8 mouse cellular contexts compared by ENCODE assay signal in genomic region chr15:82347303-82347676, GRCm38 (mm10). TPM values are rescaled to one million over a fixed set of nuclear protein-coding genes. Genes with fewer than 3 reads are reported as not detected.
DNase-seq lines count a peak whose midpoint lies in the region; ATAC-seq lines count a peak whose summit lies in the region.
"Had no signal": no experiment of that assay in that cellular context is flagged by ENCODE, and none has a peak within 500 bp of the region (broad histone marks: within the 10 kb centered on the region; RNA-seq: fewer than 3 reads in every experiment).

No protein-coding gene starts in this region.

- H3K4me3 ChIP-seq in lung, embryonic 16.5 days (ENCODE audit: low read length), result peak overlapping the region; percentile 78
- peak overlapping the region; percentile 83 for H3K4me3 ChIP-seq in forebrain, embryonic 10.5 days
- peak overlapping the region; percentile 62 for H3K4me3 ChIP-seq in limb, embryonic 12.5 days (replicated peaks)
- H3K4me3 ChIP-seq in stomach, embryonic 14.5 days (ENCODE audit: low read depth, low read length), result peak overlapping the region; percentile 45

- H3K9ac ChIP-seq in lung, embryonic 16.5 days (ENCODE audit: low read length), result peak overlapping the region; percentile 63
- peak overlapping the region; percentile 63 for H3K9ac ChIP-seq in limb, embryonic 12.5 days (replicated peaks)
- H3K9ac ChIP-seq in stomach, embryonic 14.5 days (replicated peaks; ENCODE audit: low read depth, low read length), result peak overlapping the region; percentile 4; the same call in 1 of the 2 replicates

- ATAC-seq in lung, embryonic 16.5 days (ENCODE audit: low read depth), result no peak
- no peak for ATAC-seq in limb, embryonic 12.5 days (ENCODE audit: insufficient number of reproducible peaks, insufficient read depth, low FRiP score, low TSS enrichment, low read depth)
- ATAC-seq in stomach, embryonic 14.5 days (ENCODE audit: insufficient number of reproducible peaks, insufficient read depth, low FRiP score, low read depth), result no peak

- H3K36me3 ChIP-seq in lung, embryonic 16.5 days (ENCODE audit: control insufficient read depth, insufficient read depth, low read length), result peaks cover 28% of the 10 kb centered on the region
- peaks cover 50% of the 10 kb centered on the region for H3K36me3 ChIP-seq in forebrain, embryonic 10.5 days (replicated peaks)
- peaks cover 47% of the 10 kb centered on the region for H3K36me3 ChIP-seq in limb, embryonic 12.5 days
- H3K36me3 ChIP-seq in stomach, embryonic 14.5 days (ENCODE audit: control insufficient read depth, insufficient read depth, low read length), result peaks cover 26% of the 10 kb centered on the region

- H3K4me1 ChIP-seq in lung, embryonic 16.5 days (replicated peaks; ENCODE audit: control insufficient read depth, insufficient read depth, low read length), result peaks cover 9% of the 10 kb centered on the region
- peaks cover 37% of the 10 kb centered on the region for H3K4me1 ChIP-seq in forebrain, embryonic 10.5 days
- peaks cover 21% of the 10 kb centered on the region for H3K4me1 ChIP-seq in limb, embryonic 12.5 days (replicated peaks)
- H3K4me1 ChIP-seq in stomach, embryonic 14.5 days (ENCODE audit: control insufficient read depth, insufficient read depth, low read length), result peaks cover 11% of the 10 kb centered on the region; the same call in 1 of the 2 replicates

- H3K27me3 ChIP-seq in lung, embryonic 16.5 days (ENCODE audit: control insufficient read depth, insufficient read depth, low read depth, low read length), result no peaks in the 10 kb centered on the region
- H3K27me3 ChIP-seq in forebrain, embryonic 10.5 days (ENCODE audit: poor library complexity, severe bottlenecking), result 0 out of 2 replicates have a peak, but pooled peaks cover under 1% of the 10 kb centered on the region
- H3K27me3 ChIP-seq in limb, embryonic 12.5 days, result no peaks in the 10 kb centered on the region
- no peaks in the 10 kb centered on the region for H3K27me3 ChIP-seq in stomach, embryonic 14.5 days (ENCODE audit: control insufficient read depth, insufficient read depth, low read length)

- H3K9me3 ChIP-seq in lung, embryonic 16.5 days (ENCODE audit: control insufficient read depth, low read length), result no peaks in the 10 kb centered on the region
- no peaks in the 10 kb centered on the region for H3K9me3 ChIP-seq in forebrain, embryonic 10.5 days
- no peaks in the 10 kb centered on the region for H3K9me3 ChIP-seq in limb, embryonic 12.5 days
- H3K9me3 ChIP-seq in stomach, embryonic 14.5 days (ENCODE audit: control insufficient read depth, low read depth, low read length), result no peaks in the 10 kb centered on the region

- WGBS in lung, embryonic 16.5 days, result 74% methylated on average over 4 of the region's 4 CpGs
- WGBS in forebrain, embryonic 10.5 days, result 84% methylated on average over 4 of the region's 4 CpGs
- WGBS in limb, embryonic 12.5 days, result 79% methylated on average over 4 of the region's 4 CpGs
- 78% methylated on average over 4 of the region's 4 CpGs for WGBS in stomach, embryonic 14.5 days

- H3K4me2 ChIP-seq in lung, embryonic 16.5 days (ENCODE audit: low read depth, low read length), result peak overlapping the region; percentile 61
- H3K4me2 ChIP-seq in limb, embryonic 12.5 days, result peak overlapping the region; percentile 86
- peak overlapping the region; percentile 77 for H3K4me2 ChIP-seq in stomach, embryonic 14.5 days (replicated peaks; ENCODE audit: low read depth, low read length)

- H3K27ac ChIP-seq in lung, embryonic 16.5 days (ENCODE audit: low read length), result no peak overlapping the region
- 0 out of 2 replicates have a peak overlapping the region, but pooled peaks have one; percentile 97 for H3K27ac ChIP-seq in forebrain, embryonic 10.5 days
- H3K27ac ChIP-seq in limb, embryonic 12.5 days, result no peak overlapping the region
- no peak overlapping the region; the same call in 1 of the 2 replicates for H3K27ac ChIP-seq in stomach, embryonic 14.5 days (ENCODE audit: low read length)

- DNase-seq in lung, postnatal 25 days (ENCODE audit: low spot score), result no peak
- DNase-seq in forebrain, embryonic 10.5 days (ENCODE audit: extremely low spot score, low spot score), result no peak
- DNase-seq in layer of hippocampus, postnatal 10 days (ENCODE audit: low spot score in 2 of 2), result no peak
- DNase-seq in spleen, postnatal 14 days (ENCODE audit: low spot score in 2 of 2), result no peak
- DNase-seq: adrenal gland, postnatal 14 days had no signal

RNA-seq across cellular contexts. Expression of gene Ndufa6, which starts 6.8 kb away (rescaled TPM):
- polyA plus RNA-seq in lung, embryonic 16.5 days (2015; fragmentation: Nextera tagmentation; extraction: Ambion mirVana), result 313 and 340 TPM in 2 replicates
- 228 and 249 TPM in 2 replicates for polyA plus RNA-seq in forebrain, embryonic 10.5 days (2016; fragmentation: Nextera tagmentation; extraction: Ambion mirVana)
- polyA plus RNA-seq in limb, embryonic 12.5 days (2016; fragmentation: Nextera tagmentation; extraction: Ambion mirVana), result 302 and 311 TPM in 2 replicates
- 393 and 403 TPM in 2 replicates for polyA plus RNA-seq in stomach, embryonic 14.5 days (2014; fragmentation: Nextera tagmentation; extraction: Ambion mirVana)
- 100 to 1,000 TPM; 201 to 212 TPM for total RNA-seq in layer of hippocampus, postnatal 10 days (2021)

RNA-seq across cellular contexts. Expression of gene Smdt1, which starts 8.5 kb away (rescaled TPM):
- 243 and 250 TPM in 2 replicates for polyA plus RNA-seq in lung, embryonic 16.5 days (2015; fragmentation: Nextera tagmentation; extraction: Ambion mirVana)
- polyA plus RNA-seq in forebrain, embryonic 10.5 days (2016; fragmentation: Nextera tagmentation; extraction: Ambion mirVana), result 218 and 236 TPM in 2 replicates
- polyA plus RNA-seq in limb, embryonic 12.5 days (2016; fragmentation: Nextera tagmentation; extraction: Ambion mirVana), result 204 and 226 TPM in 2 replicates
- 251 and 266 TPM in 2 replicates for polyA plus RNA-seq in stomach, embryonic 14.5 days (2014; fragmentation: Nextera tagmentation; extraction: Ambion mirVana)
- 100 to 1,000 TPM; 158 to 179 TPM for total RNA-seq in layer of hippocampus, postnatal 10 days (2021)

RNA-seq across cellular contexts. Expression of gene Pheta2, which starts 8.5 kb away (rescaled TPM):
- 14.1 and 15.6 TPM in 2 replicates for polyA plus RNA-seq in lung, embryonic 16.5 days (2015; fragmentation: Nextera tagmentation; extraction: Ambion mirVana)
- polyA plus RNA-seq in forebrain, embryonic 10.5 days (2016; fragmentation: Nextera tagmentation; extraction: Ambion mirVana), result 3.7 and 4.3 TPM in 2 replicates
- 11.0 and 11.3 TPM in 2 replicates for polyA plus RNA-seq in limb, embryonic 12.5 days (2016; fragmentation: Nextera tagmentation; extraction: Ambion mirVana)
- 15.2 and 16.1 TPM in 2 replicates for polyA plus RNA-seq in stomach, embryonic 14.5 days (2014; fragmentation: Nextera tagmentation; extraction: Ambion mirVana)
- 1 to 10 TPM in 1 of 2 experiments, under 1 TPM in 1; 0.80 to 1.1 TPM for total RNA-seq in layer of hippocampus, postnatal 10 days (2021)

RNA-seq across cellular contexts. Expression of gene Naga, which starts 8.6 kb away (rescaled TPM):
- 55.9 and 66.4 TPM in 2 replicates for polyA plus RNA-seq in lung, embryonic 16.5 days (2015; fragmentation: Nextera tagmentation; extraction: Ambion mirVana)
- 20.5 and 20.8 TPM in 2 replicates for polyA plus RNA-seq in forebrain, embryonic 10.5 days (2016; fragmentation: Nextera tagmentation; extraction: Ambion mirVana)
- 33.6 and 34.1 TPM in 2 replicates for polyA plus RNA-seq in limb, embryonic 12.5 days (2016; fragmentation: Nextera tagmentation; extraction: Ambion mirVana)
- 68.6 and 72.4 TPM in 2 replicates for polyA plus RNA-seq in stomach, embryonic 14.5 days (2014; fragmentation: Nextera tagmentation; extraction: Ambion mirVana)
- 10 to 100 TPM; 36.9 to 43.3 TPM for total RNA-seq in layer of hippocampus, postnatal 10 days (2021)

RNA-seq across cellular contexts. Expression of gene Cyp2d22, which starts 32.8 kb away (rescaled TPM):
- 9.7 and 12.7 TPM in 2 replicates for polyA plus RNA-seq in lung, embryonic 16.5 days (2015; fragmentation: Nextera tagmentation; extraction: Ambion mirVana)
- polyA plus RNA-seq in forebrain, embryonic 10.5 days (2016; fragmentation: Nextera tagmentation; extraction: Ambion mirVana), result 3.0 and 3.8 TPM in 2 replicates
- polyA plus RNA-seq in limb, embryonic 12.5 days (2016; fragmentation: Nextera tagmentation; extraction: Ambion mirVana), result 3.3 and 5.2 TPM in 2 replicates
- polyA plus RNA-seq in stomach, embryonic 14.5 days (2014; fragmentation: Nextera tagmentation; extraction: Ambion mirVana), result 5.9 and 10.4 TPM in 2 replicates
- 10 to 100 TPM; 18.8 to 19.5 TPM for total RNA-seq in layer of hippocampus, postnatal 10 days (2021)

Comparison
In these comparisons a context has a peak if more than half of its experiments do, and no peak if none do; other contexts are left out.
1. H3K9ac ChIP-seq: peak in every context shown above with its lines; median percentile 63 in lung, embryonic 16.5 days; 63 in limb, embryonic 12.5 days; 4 in stomach, embryonic 14.5 days.